Mouse (Mus musculus) embryonic facial prominence, embryonic 15.5 days (tissue): ENCODE measurements around the gene Tubg1. TPM values are rescaled to one million over a fixed set of nuclear protein-coding genes. Genes with fewer than 3 reads are reported as not detected.
A peak's percentile ranks its signal among the peaks of the same experiment; 100 is the strongest.

ENCODE experiments used
- ATAC-seq: fragments of 200-750 bp; cut with Nextera tagmentation; 2 replicates; pipeline ENCODE4 v1.8.0; 2017; ENCODE audit warnings: low read depth, moderate TSS enrichment; ENCODE audit not compliant: insufficient number of reproducible peaks, low FRiP score, low TSS enrichment
- H3K27ac ChIP-seq: fragments of 300-500 bp; sonication (generic); replicated peaks from 2 replicates; pipeline ENCODE4 v1.5.1; 2015; ENCODE audit warnings: mild to moderate bottlenecking, inconsistent platforms
- H3K27me3 ChIP-seq: fragments of 300-500 bp; sonication (generic); 2 replicates; pipeline ENCODE4 v1.6.1; 2015; ENCODE audit warnings: inconsistent platforms
- H3K36me3 ChIP-seq: fragments of 300-500 bp; sonication (generic); 2 replicates; pipeline ENCODE4 v1.6.1; 2015; ENCODE audit warnings: mild to moderate bottlenecking, inconsistent platforms
- H3K4me1 ChIP-seq: fragments of 300-500 bp; sonication (generic); 2 replicates; pipeline ENCODE4 v1.6.1; 2015; ENCODE audit warnings: inconsistent platforms
- H3K4me2 ChIP-seq: fragments of 300-500 bp; sonication (generic); replicated peaks from 2 replicates; pipeline ENCODE4 v1.6.1; 2015; ENCODE audit warnings: mild to moderate bottlenecking, inconsistent platforms
- H3K4me3 ChIP-seq: fragments of 300-500 bp; sonication (generic); replicated peaks from 2 replicates; pipeline ENCODE4 v1.5.1; 2015; ENCODE audit warnings: mild to moderate bottlenecking, inconsistent platforms
- H3K9ac ChIP-seq: fragments of 300-500 bp; sonication (generic); 2 replicates; pipeline ENCODE4 v1.6.1; 2015; ENCODE audit warnings: inconsistent platforms
- H3K9me3 ChIP-seq: fragments of 300-500 bp; sonication (generic); replicated peaks from 2 replicates; pipeline ENCODE4 v1.6.1; 2016; ENCODE audit warnings: inconsistent platforms
- WGBS: fragments of 180-500 bp; shearing (Covaris S2); methylation state at CpG from one replicate; pipeline ENCODE4 v1.1.7; 2015; 5-methylcytosine and 5-hydroxymethylcytosine counted together
- polyA plus RNA-seq: library from polyadenylated mRNA; unstranded; fragments of >200 nt; fragmentation: Nextera tagmentation; extraction: Ambion mirVana; gene quantifications from 2 replicates; pipeline ENCODE4 v1.2.1, GENCODE M21; 2015

Gene Tubg1
- polyA plus RNA-seq, 1 experiment from 2014 or later, result 73.4 TPM

GRCm38 (mm10) chr11:101167211-101167962, 47.6 kb downstream of the Tubg1 start:
- WGBS, result 62% methylated on average over 19 of the region's 19 CpGs
- Histone ChIP-seq H3K9me3 (no peaks in the 10 kb centered on the region), H3K27ac (no peak overlapping the region; the same call in 1 of the 2 replicates), H3K36me3 (peaks cover 42% of the 10 kb centered on the region), H3K27me3 (peaks cover 57% of the 10 kb centered on the region), H3K4me1 (peaks cover 78% of the 10 kb centered on the region), H3K4me3 (no peak overlapping the region), H3K9ac (no peak overlapping the region), H3K4me2 (no peak overlapping the region)
- no peak for ATAC-seq

DNA sequence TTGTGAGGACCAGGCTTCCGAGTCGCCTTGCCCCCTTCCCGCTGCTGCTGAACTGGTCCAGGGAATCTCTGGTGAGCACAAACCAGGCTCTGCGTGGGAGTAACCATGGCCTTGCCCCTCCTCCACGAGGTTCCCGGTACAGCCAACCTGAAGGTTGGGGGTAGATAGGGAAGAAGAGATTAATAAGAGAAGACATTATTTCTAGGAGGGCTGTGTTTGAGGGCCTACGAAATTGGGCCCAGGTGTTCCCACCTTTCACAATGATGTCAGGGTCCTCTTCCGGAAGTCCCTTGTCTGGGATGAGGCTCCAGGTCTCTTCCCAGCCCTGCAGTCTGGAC, 48.2 kb downstream of the Tubg1 start:
- Histone ChIP-seq H3K4me1 (peaks cover 77% of the 10 kb centered on the region), H3K9me3 (no peaks in the 10 kb centered on the region), H3K4me3 (peak overlapping the region; percentile 80), H3K4me2 (peak overlapping the region; percentile 91; the same call in 1 of the 2 replicates), H3K27ac (no peak overlapping the region), H3K9ac (no peak overlapping the region), H3K27me3 (peaks cover 55% of the 10 kb centered on the region), H3K36me3 (peaks cover 37% of the 10 kb centered on the region)
- 50% methylated on average over 8 of the region's 8 CpGs for WGBS
- no peak for ATAC-seq

DNA sequence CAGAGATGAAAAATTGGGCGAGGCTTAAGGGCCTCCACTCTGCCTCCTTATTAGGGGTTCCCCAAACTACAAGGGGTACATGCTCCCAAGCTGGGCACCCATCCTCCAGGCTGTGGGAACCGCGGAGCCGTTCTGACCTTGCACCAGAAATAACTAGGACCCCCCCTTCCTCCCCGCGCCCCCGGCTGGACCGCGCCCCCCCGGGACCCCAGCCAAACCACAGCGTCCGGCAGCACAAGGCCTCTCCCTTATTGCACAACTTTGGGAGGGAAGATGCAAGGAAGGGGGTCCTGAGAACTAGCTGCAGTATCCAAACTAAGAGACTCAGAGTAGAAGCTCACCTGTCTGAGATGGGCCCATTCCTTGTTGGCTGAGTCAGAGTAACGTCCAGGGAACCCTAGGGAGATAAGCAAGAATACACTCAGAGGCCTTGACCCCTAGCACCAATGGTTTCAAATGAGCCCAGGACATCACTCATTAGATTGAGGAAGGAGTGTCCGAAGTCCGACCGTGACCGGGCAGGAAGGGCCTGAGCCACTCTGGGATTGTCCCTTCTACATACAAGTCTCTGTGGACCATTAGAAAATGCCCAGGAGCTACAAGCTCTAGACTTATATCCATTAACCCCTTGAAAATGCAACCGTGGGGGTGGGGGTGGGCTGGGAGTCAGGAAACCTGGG, 48.7 kb downstream of the Tubg1 start:
- H3K27me3 ChIP-seq, result peaks cover 49% of the 10 kb centered on the region
- H3K9ac ChIP-seq, result no peak overlapping the region
- peak overlapping the region; percentile 80 for H3K4me3 ChIP-seq
- H3K27ac ChIP-seq, result no peak overlapping the region
- WGBS, result 64% methylated on average over 18 of the region's 18 CpGs
- H3K4me2 ChIP-seq, result peak overlapping the region; percentile 91
- ATAC-seq, result no peak
- no peaks in the 10 kb centered on the region for H3K9me3 ChIP-seq
- H3K36me3 ChIP-seq, result peaks cover 33% of the 10 kb centered on the region
- peaks cover 78% of the 10 kb centered on the region for H3K4me1 ChIP-seq

GRCm38 (mm10) chr11:101169301-101170107, 49.8 kb downstream of the Tubg1 start:
- Histone ChIP-seq H3K4me3 (peak overlapping the region; percentile 80), H3K4me2 (peak overlapping the region; percentile 91), H3K9me3 (no peaks in the 10 kb centered on the region), H3K27me3 (peaks cover 45% of the 10 kb centered on the region), H3K4me1 (peaks cover 78% of the 10 kb centered on the region), H3K9ac (peak overlapping the region; percentile 81), H3K27ac (no peak overlapping the region; the same call in 1 of the 2 replicates), H3K36me3 (peaks cover 29% of the 10 kb centered on the region)
- WGBS, result 13% methylated on average over 17 of the region's 17 CpGs
- no peak for ATAC-seq

DNA sequence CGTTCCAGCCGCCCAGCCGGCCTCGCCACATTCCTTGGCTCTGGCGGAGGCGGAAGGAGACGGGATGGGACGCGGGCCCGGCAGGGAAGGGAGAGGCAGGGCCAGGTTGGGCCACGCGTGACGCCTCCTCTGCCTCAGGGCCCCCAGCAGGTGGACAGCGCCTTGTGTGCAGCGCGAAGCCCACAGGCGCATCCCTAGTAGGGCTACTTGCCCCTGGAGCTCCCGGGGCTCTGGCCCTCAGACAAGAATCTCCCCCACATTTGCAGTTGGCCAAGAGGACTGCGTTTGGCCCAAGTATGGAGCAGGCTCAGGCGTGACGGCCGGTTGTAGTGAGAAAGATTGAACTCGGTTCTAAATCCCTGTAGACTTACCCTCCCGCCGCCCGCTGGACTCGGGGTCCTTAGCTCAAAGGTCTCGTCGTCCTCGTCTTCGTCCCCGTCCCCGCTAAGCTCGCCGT, 50.6 kb downstream of the Tubg1 start, which contains the start of gene Cntnap1:
Cntnap1 (plus strand) TSS at position 170 of the 457 bp plus-strand sequence.
- peaks cover 23% of the 10 kb centered on the region for H3K36me3 ChIP-seq
- H3K27me3 ChIP-seq, result peaks cover 44% of the 10 kb centered on the region
- under 1% methylated on average over 35 of the region's 35 CpGs for WGBS
- H3K9ac ChIP-seq, result peak within 1 kb of the TSS; percentile 81
- H3K4me3 ChIP-seq, result peak within 1 kb of the TSS; percentile 80
- no peak for ATAC-seq
- H3K9me3 ChIP-seq, result no peaks in the 10 kb centered on the region
- peaks cover 80% of the 10 kb centered on the region for H3K4me1 ChIP-seq
- H3K27ac ChIP-seq, result peak within 1 kb of the TSS; percentile 84
- H3K4me2 ChIP-seq, result peak within 1 kb of the TSS; percentile 91

- peaks cover 79% of the 10 kb centered on the region for H3K4me1 ChIP-seq
- H3K36me3 ChIP-seq, result peaks cover 18% of the 10 kb centered on the region
- peaks cover 44% of the 10 kb centered on the region for H3K27me3 ChIP-seq
- ATAC-seq, result peak; percentile 95
- H3K4me2 ChIP-seq, result peak within 1 kb of the TSS; percentile 91
- H3K9ac ChIP-seq, result peak within 1 kb of the TSS; percentile 81
- H3K4me3 ChIP-seq, result peak within 1 kb of the TSS; percentile 80
- H3K27ac ChIP-seq, result peak within 1 kb of the TSS; percentile 95
- under 1% methylated on average over 49 of the region's 50 CpGs for WGBS
- H3K9me3 ChIP-seq, result no peaks in the 10 kb centered on the region
Measured at GRCm38 (mm10) chr11:101170811-101171610, 51.3 kb downstream of the Tubg1 start, which contains the start of gene Plekhh3. Gene Plekhh3 (minus strand): TSS chr11:101171351.

DNA sequence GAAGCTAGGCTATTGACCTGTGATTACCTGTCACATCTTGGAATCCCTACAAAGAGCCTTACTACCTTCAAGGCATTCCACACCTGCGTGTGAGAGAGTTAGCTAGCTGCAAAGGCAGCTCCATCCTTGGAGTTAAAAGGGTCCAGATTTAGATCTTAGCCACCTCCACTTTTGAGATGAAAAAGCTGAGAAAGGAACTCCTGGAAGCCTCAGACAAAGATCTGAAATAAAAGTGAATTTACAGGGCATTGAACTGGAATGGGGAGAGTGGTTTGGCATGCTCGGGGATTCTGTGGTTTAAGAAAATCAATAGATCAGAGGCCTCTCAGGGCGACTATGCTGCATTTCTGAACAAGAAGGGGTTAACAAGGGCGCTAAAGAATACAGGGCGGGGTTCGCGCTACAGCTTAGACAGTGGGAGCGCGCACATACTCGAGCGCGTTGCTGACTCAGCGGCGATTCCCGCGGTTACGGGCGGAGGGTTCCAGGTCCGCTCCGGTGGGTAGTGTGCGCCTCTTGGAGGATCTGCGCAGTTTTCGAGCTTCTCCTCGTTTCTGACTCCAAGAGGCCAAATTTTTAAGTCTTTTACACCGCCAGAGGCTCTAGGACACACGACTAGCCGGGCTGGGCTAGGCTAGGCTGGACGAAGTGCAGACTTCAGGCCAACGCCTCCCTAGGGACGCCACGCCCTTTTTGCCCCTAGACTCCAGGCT, 52.1 kb downstream of the Tubg1 start:
- H3K4me3 ChIP-seq, result peak overlapping the region; percentile 58
- H3K4me1 ChIP-seq, result peaks cover 80% of the 10 kb centered on the region
- H3K4me2 ChIP-seq, result peak overlapping the region; percentile 82
- under 1% methylated on average over 31 of the region's 31 CpGs for WGBS
- H3K27me3 ChIP-seq, result peaks cover 42% of the 10 kb centered on the region
- peak overlapping the region; percentile 95 for H3K27ac ChIP-seq
- peaks cover 10% of the 10 kb centered on the region for H3K36me3 ChIP-seq
- peak; percentile 74 for ATAC-seq
- H3K9ac ChIP-seq, result peak overlapping the region; percentile 39
- H3K9me3 ChIP-seq, result no peaks in the 10 kb centered on the region

DNA sequence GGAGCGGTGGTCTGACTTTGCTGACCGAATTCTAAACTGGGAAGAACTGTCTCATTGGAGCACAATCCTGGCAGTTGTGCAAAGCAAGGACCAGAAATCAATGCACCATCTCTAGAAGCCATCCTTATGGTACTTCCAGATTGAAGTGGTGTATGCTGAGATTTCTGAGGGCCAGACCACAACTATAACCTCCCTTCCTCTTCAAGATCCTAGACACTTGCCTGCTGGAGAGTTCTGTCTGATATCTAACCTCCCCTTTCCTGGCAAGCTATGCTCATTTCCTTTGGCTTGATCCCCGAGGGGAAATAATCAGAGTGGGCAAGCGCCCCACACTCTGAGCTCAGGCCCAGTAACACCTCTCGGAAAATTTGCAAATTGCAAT, 52.7 kb downstream of the Tubg1 start:
- peak overlapping the region; percentile 82 for H3K4me2 ChIP-seq
- peaks cover 42% of the 10 kb centered on the region for H3K27me3 ChIP-seq
- no peaks in the 10 kb centered on the region for H3K9me3 ChIP-seq
- peak overlapping the region; percentile 95 for H3K27ac ChIP-seq
- peaks cover 4% of the 10 kb centered on the region for H3K36me3 ChIP-seq
- 11% methylated on average over 5 of the region's 5 CpGs for WGBS
- H3K9ac ChIP-seq, result peak overlapping the region; percentile 39
- H3K4me1 ChIP-seq, result peaks cover 80% of the 10 kb centered on the region
- no peak for ATAC-seq
- peak overlapping the region; percentile 58 for H3K4me3 ChIP-seq

DNA sequence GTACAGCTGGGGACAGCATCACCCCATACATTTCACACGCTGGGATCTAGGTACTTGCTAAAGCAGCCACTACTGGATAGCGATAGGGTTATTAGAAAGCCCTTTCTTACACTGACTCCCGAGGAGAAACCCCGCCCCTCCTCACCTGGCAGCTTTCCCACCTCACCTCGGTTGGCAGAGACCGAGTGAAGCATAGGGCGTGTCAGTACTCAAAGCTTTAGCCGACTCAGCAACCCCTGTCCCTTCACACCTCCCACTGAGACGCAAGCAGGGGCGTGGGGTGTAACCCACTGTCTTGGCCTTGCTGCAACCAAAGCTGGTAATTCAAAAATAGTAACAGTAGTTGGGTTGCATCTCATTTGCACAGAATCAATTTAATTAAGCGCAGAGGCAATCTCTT, 53.4 kb downstream of the Tubg1 start:
- peak overlapping the region; percentile 42 for H3K4me3 ChIP-seq
- H3K36me3 ChIP-seq, result no peaks in the 10 kb centered on the region; the same call in 1 of the 2 replicates
- H3K9ac ChIP-seq, result no peak overlapping the region
- peak overlapping the region; percentile 82 for H3K27ac ChIP-seq
- H3K27me3 ChIP-seq, result peaks cover 42% of the 10 kb centered on the region
- H3K4me1 ChIP-seq, result peaks cover 82% of the 10 kb centered on the region
- no peak for ATAC-seq
- H3K9me3 ChIP-seq, result no peaks in the 10 kb centered on the region
- WGBS, result 10% methylated on average over 11 of the region's 11 CpGs
- peak overlapping the region; percentile 82 for H3K4me2 ChIP-seq
